Mouse (Mus musculus): ENCODE data around the gene Slc19a1. TPM values are rescaled to one million over a fixed set of nuclear protein-coding genes. Genes with fewer than 3 reads are reported as not detected.

Gene Slc19a1
- polyA plus RNA-seq, 1 experiment from 2014 or later: 45.1 TPM

- WGBS: 76% methylated on average over 4 of the region's 4 CpGs
- H3K9me3 ChIP-seq (ENCODE audit: control insufficient read depth, low read length): peaks cover 3% of the 10 kb centered on the region
- no peak overlapping the region for H3K4me3 ChIP-seq (ENCODE audit: low read length)
- H3K4me1 ChIP-seq (ENCODE audit: control insufficient read depth, insufficient read depth, low read depth, low read length): no peaks in the 10 kb centered on the region; the same call in 1 of the 2 replicates
- no peak overlapping the region for H3K4me2 ChIP-seq (ENCODE audit: low read length)
- H3K9ac ChIP-seq (ENCODE audit: low read depth, low read length): no peak overlapping the region
- no peak overlapping the region for H3K27ac ChIP-seq (ENCODE audit: low read depth, low read length)
- no peaks in the 10 kb centered on the region; the same call in 1 of the 2 replicates for H3K27me3 ChIP-seq (replicated peaks; ENCODE audit: control insufficient read depth, insufficient read depth, low read length)
- no peaks in the 10 kb centered on the region for H3K36me3 ChIP-seq (ENCODE audit: control insufficient read depth, insufficient read depth, low read length)
- no peak for ATAC-seq
Observed at GRCm38 (mm10) chr10:77097890-77098200, 65.8 kb downstream of the Slc19a1 start.

GRCm38 (mm10) chr10:77098619-77099018, 66.6 kb downstream of the Slc19a1 start:
- Histone ChIP-seq H3K4me2 (ENCODE audit: low read length) (no peak overlapping the region), H3K36me3 (ENCODE audit: control insufficient read depth, insufficient read depth, low read length) (no peaks in the 10 kb centered on the region), H3K27me3 (replicated peaks; ENCODE audit: control insufficient read depth, insufficient read depth, low read length) (no peaks in the 10 kb centered on the region; the same call in 1 of the 2 replicates), H3K9me3 (ENCODE audit: control insufficient read depth, low read length) (no peaks in the 10 kb centered on the region), H3K27ac (ENCODE audit: low read depth, low read length) (no peak overlapping the region), H3K9ac (ENCODE audit: low read depth, low read length) (no peak overlapping the region), H3K4me1 (ENCODE audit: control insufficient read depth, insufficient read depth, low read depth, low read length) (no peaks in the 10 kb centered on the region; the same call in 1 of the 2 replicates), H3K4me3 (ENCODE audit: low read length) (no peak overlapping the region)
- no peak for ATAC-seq
- 87% methylated on average over 2 of the region's 2 CpGs for WGBS

DNA sequence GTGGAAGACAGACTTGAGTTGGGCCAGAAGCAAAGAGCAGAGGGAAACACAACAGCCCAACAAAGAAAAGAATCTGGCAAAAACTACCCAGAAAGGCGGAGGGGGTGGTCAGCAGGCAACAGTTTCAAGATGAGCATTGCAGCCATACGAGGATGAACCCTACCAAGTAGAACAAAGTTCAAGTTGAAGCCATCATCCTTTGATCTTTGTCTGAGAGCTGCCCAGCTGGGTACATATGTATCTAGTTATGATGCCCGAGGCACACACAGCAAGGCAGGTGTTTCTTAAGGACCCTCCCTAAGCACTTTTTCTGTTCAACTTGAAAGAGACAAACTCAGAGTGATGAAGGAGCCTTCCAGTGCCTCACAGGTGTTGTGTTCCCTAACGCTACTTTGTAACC, 67.7 kb downstream of the Slc19a1 start:
- Histone ChIP-seq H3K9ac (ENCODE audit: low read depth, low read length) (no peak overlapping the region), H3K4me3 (ENCODE audit: low read length) (no peak overlapping the region), H3K4me1 (ENCODE audit: control insufficient read depth, insufficient read depth, low read depth, low read length) (no peaks in the 10 kb centered on the region; the same call in 1 of the 2 replicates), H3K9me3 (ENCODE audit: control insufficient read depth, low read length) (no peaks in the 10 kb centered on the region), H3K36me3 (ENCODE audit: control insufficient read depth, insufficient read depth, low read length) (no peaks in the 10 kb centered on the region), H3K27ac (ENCODE audit: low read depth, low read length) (no peak overlapping the region), H3K27me3 (replicated peaks; ENCODE audit: control insufficient read depth, insufficient read depth, low read length) (no peaks in the 10 kb centered on the region; the same call in 1 of the 2 replicates), H3K4me2 (ENCODE audit: low read length) (no peak overlapping the region)
- no peak for ATAC-seq
- WGBS: 87% methylated on average over 4 of the region's 4 CpGs

DNA sequence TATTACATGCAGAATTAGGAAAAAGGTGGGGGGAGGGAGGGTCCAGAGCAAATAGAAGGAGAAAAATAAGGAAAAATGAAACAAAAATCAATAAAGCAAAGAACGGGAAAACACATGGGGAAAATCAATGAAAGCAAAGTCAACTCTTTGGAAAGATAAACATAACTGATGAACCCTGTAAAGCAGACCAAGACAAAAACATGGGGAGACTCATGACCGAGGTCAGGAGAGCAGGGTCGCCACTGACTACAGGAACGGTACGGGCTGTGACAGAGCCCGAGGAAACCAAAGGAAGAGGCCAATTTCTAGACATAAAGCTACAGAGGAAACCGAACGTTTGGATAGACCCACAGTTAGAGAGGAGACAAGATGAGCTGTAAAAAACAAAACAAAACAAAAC, 71.6 kb downstream of the Slc19a1 start:
- H3K9me3 ChIP-seq (ENCODE audit: control insufficient read depth, low read length): no peaks in the 10 kb centered on the region
- no peaks in the 10 kb centered on the region for H3K4me1 ChIP-seq (ENCODE audit: control insufficient read depth, insufficient read depth, low read depth, low read length)
- 72% methylated on average over 8 of the region's 8 CpGs for WGBS
- H3K9ac ChIP-seq (ENCODE audit: low read depth, low read length): no peak overlapping the region
- H3K4me2 ChIP-seq (ENCODE audit: low read length): no peak overlapping the region
- ATAC-seq: no peak
- no peaks in the 10 kb centered on the region for H3K27me3 ChIP-seq (replicated peaks; ENCODE audit: control insufficient read depth, insufficient read depth, low read length)
- no peak overlapping the region for H3K4me3 ChIP-seq (ENCODE audit: low read length)
- no peak overlapping the region for H3K27ac ChIP-seq (ENCODE audit: low read depth, low read length)
- no peaks in the 10 kb centered on the region for H3K36me3 ChIP-seq (ENCODE audit: control insufficient read depth, insufficient read depth, low read length)

GRCm38 (mm10) chr10:77104327-77104726, 72.3 kb downstream of the Slc19a1 start:
- no peak overlapping the region for H3K27ac ChIP-seq (ENCODE audit: low read depth, low read length)
- H3K4me1 ChIP-seq (ENCODE audit: control insufficient read depth, insufficient read depth, low read depth, low read length): no peaks in the 10 kb centered on the region
- H3K4me3 ChIP-seq (ENCODE audit: low read length): no peak overlapping the region
- no peak overlapping the region for H3K9ac ChIP-seq (ENCODE audit: low read depth, low read length)
- H3K27me3 ChIP-seq (replicated peaks; ENCODE audit: control insufficient read depth, insufficient read depth, low read length): no peaks in the 10 kb centered on the region
- ATAC-seq: no peak
- H3K4me2 ChIP-seq (ENCODE audit: low read length): no peak overlapping the region
- H3K9me3 ChIP-seq (ENCODE audit: control insufficient read depth, low read length): no peaks in the 10 kb centered on the region
- H3K36me3 ChIP-seq (ENCODE audit: control insufficient read depth, insufficient read depth, low read length): no peaks in the 10 kb centered on the region

GRCm38 (mm10) chr10:77108106-77108505, 76.1 kb downstream of the Slc19a1 start:
- Histone ChIP-seq H3K27ac (ENCODE audit: low read depth, low read length) (no peak overlapping the region), H3K36me3 (ENCODE audit: control insufficient read depth, insufficient read depth, low read length) (no peaks in the 10 kb centered on the region), H3K9me3 (ENCODE audit: control insufficient read depth, low read length) (no peaks in the 10 kb centered on the region), H3K9ac (ENCODE audit: low read depth, low read length) (no peak overlapping the region), H3K4me2 (ENCODE audit: low read length) (no peak overlapping the region), H3K27me3 (replicated peaks; ENCODE audit: control insufficient read depth, insufficient read depth, low read length) (no peaks in the 10 kb centered on the region), H3K4me1 (ENCODE audit: control insufficient read depth, insufficient read depth, low read depth, low read length) (no peaks in the 10 kb centered on the region), H3K4me3 (ENCODE audit: low read length) (no peak overlapping the region)
- no peak for ATAC-seq
- 84% methylated on average over 4 of the region's 4 CpGs for WGBS

GRCm38 (mm10) chr10:77110010-77110409, 78.0 kb downstream of the Slc19a1 start:
- no peak for ATAC-seq
- H3K27me3 ChIP-seq (replicated peaks; ENCODE audit: control insufficient read depth, insufficient read depth, low read length): no peaks in the 10 kb centered on the region
- no peaks in the 10 kb centered on the region; the same call in 1 of the 2 replicates for H3K4me1 ChIP-seq (ENCODE audit: control insufficient read depth, insufficient read depth, low read depth, low read length)
- H3K4me2 ChIP-seq (ENCODE audit: low read length): no peak overlapping the region
- H3K9me3 ChIP-seq (ENCODE audit: control insufficient read depth, low read length): no peaks in the 10 kb centered on the region
- WGBS: 90% methylated on average over 9 of the region's 9 CpGs
- no peak overlapping the region for H3K9ac ChIP-seq (ENCODE audit: low read depth, low read length)
- H3K27ac ChIP-seq (ENCODE audit: low read depth, low read length): no peak overlapping the region
- no peak overlapping the region for H3K4me3 ChIP-seq (ENCODE audit: low read length)
- H3K36me3 ChIP-seq (ENCODE audit: control insufficient read depth, insufficient read depth, low read length): no peaks in the 10 kb centered on the region

Other genes with a start within 250 kb of the Slc19a1 start
- gene Pcbp3, start 70.4 kb upstream of the Slc19a1 start, polyA plus RNA-seq (2015; fragmentation: Nextera tagmentation; extraction: Ambion mirVana): 95.5 and 108 TPM in 2 replicates
- 26.4 and 41.9 TPM in 2 replicates for gene Col18a1, start 134.3 kb downstream of the Slc19a1 start, polyA plus RNA-seq (2015; fragmentation: Nextera tagmentation; extraction: Ambion mirVana)
- 58.8 and 65.7 TPM in 2 replicates for gene Pofut2, start 227.0 kb downstream of the Slc19a1 start, polyA plus RNA-seq (2015; fragmentation: Nextera tagmentation; extraction: Ambion mirVana)

Data from hindbrain, embryonic 16.5 days (tissue).